Mouse (Mus musculus) liver, embryonic 11.5 days (tissue): Measurements from ENCODE around the gene Brsk2. TPM values are rescaled to one million over a fixed set of nuclear protein-coding genes. Genes with fewer than 3 reads are reported as not detected.
A peak's percentile ranks its signal among the peaks of the same experiment; 100 is the strongest.

Experiments used
- ATAC-seq: fragments of 200-750 bp; cut with Nextera tagmentation; replicated peaks from 2 replicates; pipeline ENCODE4 v1.8.0; 2017; ENCODE audit warnings: moderate number of reproducible peaks, mild to moderate bottlenecking, moderate TSS enrichment, moderate library complexity; ENCODE audit not compliant: low FRiP score
- DNase-seq: peaks from one replicate; pipeline ENCODE4 v3.0.0-alpha.2; 2017; ENCODE audit warnings: low spot score
- H3K27ac ChIP-seq: fragments of 300-500 bp; sonication (generic); 2 replicates; pipeline ENCODE4 v1.5.1; 2014; ENCODE audit warnings: mild to moderate bottlenecking, low read depth, low read length, control low read depth
- H3K27me3 ChIP-seq: fragments of 300-500 bp; sonication (generic); replicated peaks from 2 replicates; pipeline ENCODE4 v1.6.1; 2014; ENCODE audit warnings: low read length, mixed read lengths; ENCODE audit not compliant: control insufficient read depth, insufficient read depth
- H3K36me3 ChIP-seq: fragments of 300-500 bp; sonication (generic); 2 replicates; pipeline ENCODE4 v1.6.1; 2014; ENCODE audit warnings: mild to moderate bottlenecking, low read length, moderate library complexity, mixed read lengths; ENCODE audit not compliant: control insufficient read depth, insufficient read depth
- H3K4me1 ChIP-seq: fragments of 300-500 bp; sonication (generic); replicated peaks from 2 replicates; pipeline ENCODE4 v1.6.1; 2014; ENCODE audit warnings: low read length, mixed read lengths; ENCODE audit not compliant: control insufficient read depth, insufficient read depth
- H3K4me2 ChIP-seq: fragments of 300-500 bp; sonication (generic); 2 replicates; pipeline ENCODE4 v1.6.1; 2014; ENCODE audit warnings: mild to moderate bottlenecking, control low read depth, moderate library complexity
- H3K4me3 ChIP-seq: fragments of 300-500 bp; sonication (generic); 2 replicates; pipeline ENCODE4 v1.5.1; 2014; ENCODE audit warnings: low read depth, low read length, control low read depth
- H3K9ac ChIP-seq: fragments of 300-500 bp; sonication (generic); 2 replicates; pipeline ENCODE4 v1.6.1; 2014; ENCODE audit warnings: low read depth, low read length, control low read depth
- H3K9me3 ChIP-seq: fragments of 300-500 bp; sonication (generic); 2 replicates; pipeline ENCODE4 v1.6.1; 2016; ENCODE audit warnings: low read length, inconsistent platforms, mixed read lengths; ENCODE audit not compliant: control insufficient read depth
- WGBS: fragments of 180-500 bp; shearing (Covaris S2); extraction: QIAGEN DNeasy Blood & Tissue Kit; methylation state at CpG from one replicate; pipeline ENCODE4 v1.1.7; 2014; 5-methylcytosine and 5-hydroxymethylcytosine counted together
- polyA plus RNA-seq: library from polyadenylated mRNA; unstranded; fragments of >200 nt; fragmentation: Nextera tagmentation; extraction: Ambion mirVana; gene quantifications from 2 replicates; pipeline ENCODE4 v1.2.1, GENCODE M21; 2014

The Brsk2 gene
- polyA plus RNA-seq, 1 experiment from 2014 or later: 0.34 TPM

DNA sequence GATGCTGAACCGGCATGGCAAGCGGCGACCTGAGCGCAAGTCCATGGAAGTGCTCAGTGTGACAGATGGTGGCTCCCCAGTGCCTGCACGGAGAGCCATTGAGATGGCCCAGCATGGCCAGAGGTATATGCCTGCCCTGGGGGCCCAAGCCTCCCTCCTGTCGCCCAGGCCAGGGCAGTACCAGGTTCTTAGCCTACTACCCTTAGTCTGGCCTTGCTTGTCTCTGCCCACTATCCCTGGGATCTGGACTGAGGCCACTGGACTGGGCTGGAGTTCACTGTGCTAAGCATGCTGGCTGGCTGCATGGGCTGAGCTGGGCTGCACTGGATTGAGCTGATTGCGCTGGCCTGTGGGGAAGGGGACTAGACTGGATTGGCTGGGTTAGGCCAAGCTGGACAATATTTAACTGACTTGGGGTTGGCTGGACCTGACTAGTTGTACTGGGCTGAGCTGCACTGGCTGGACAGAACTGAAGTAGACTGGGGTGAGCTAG lies 38.8 kb downstream of the Brsk2 start:
- no peak overlapping the region for H3K27ac ChIP-seq
- ATAC-seq (0 out of 2 replicates have a peak, but pooled peaks have one; percentile 39), DNase-seq (no peak)
- H3K9me3 ChIP-seq: no peaks in the 10 kb centered on the region
- no peak overlapping the region for H3K9ac ChIP-seq
- WGBS: 78% methylated on average over 7 of the region's 7 CpGs
- no peak overlapping the region for H3K4me3 ChIP-seq
- no peak overlapping the region for H3K4me2 ChIP-seq
- no peaks in the 10 kb centered on the region for H3K27me3 ChIP-seq
- no peaks in the 10 kb centered on the region for H3K36me3 ChIP-seq
- H3K4me1 ChIP-seq: no peaks in the 10 kb centered on the region

DNA sequence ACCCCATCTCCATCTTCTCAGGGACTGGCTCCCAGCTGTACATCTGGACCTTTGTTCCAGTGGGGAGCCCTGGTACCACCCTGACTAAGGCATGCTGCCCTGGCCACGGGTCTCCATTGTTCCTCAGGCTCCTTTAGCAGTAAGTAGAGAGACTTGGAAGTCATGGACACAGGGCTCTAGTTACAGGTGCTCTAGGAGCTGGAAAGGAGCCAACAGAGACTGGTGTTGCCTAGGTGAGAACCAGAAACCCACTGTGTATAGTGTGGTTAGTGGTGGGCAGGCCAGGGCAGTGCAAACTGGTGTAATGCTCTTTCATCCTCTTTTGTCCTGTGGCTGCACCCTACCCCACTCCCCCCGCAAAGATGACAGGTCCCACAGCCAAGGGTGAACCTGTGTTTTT lies 41.6 kb downstream of the Brsk2 start:
- H3K4me1 ChIP-seq: no peaks in the 10 kb centered on the region
- ATAC-seq (no peak), DNase-seq (no peak)
- H3K27ac ChIP-seq: no peak overlapping the region
- H3K36me3 ChIP-seq: no peaks in the 10 kb centered on the region
- no peak overlapping the region for H3K4me2 ChIP-seq
- no peaks in the 10 kb centered on the region for H3K9me3 ChIP-seq
- no peak overlapping the region for H3K4me3 ChIP-seq
- 77% methylated on average over 2 of the region's 2 CpGs for WGBS
- H3K9ac ChIP-seq: no peak overlapping the region
- H3K27me3 ChIP-seq: no peaks in the 10 kb centered on the region

GRCm38 (mm10) chr7:141994121-141994520 lies 44.6 kb downstream of the Brsk2 start:
- Histone ChIP-seq H3K36me3 (no peaks in the 10 kb centered on the region), H3K4me1 (no peaks in the 10 kb centered on the region), H3K4me2 (no peak overlapping the region), H3K4me3 (no peak overlapping the region), H3K27ac (no peak overlapping the region), H3K9me3 (no peaks in the 10 kb centered on the region), H3K9ac (no peak overlapping the region), H3K27me3 (no peaks in the 10 kb centered on the region)
- no peak for ATAC-seq
- DNase-seq: no peak
- WGBS: 75% methylated on average over 4 of the region's 4 CpGs

GRCm38 (mm10) chr7:142000661-142001060 lies 51.1 kb downstream of the Brsk2 start:
- Histone ChIP-seq H3K4me2 (no peak overlapping the region), H3K27me3 (no peaks in the 10 kb centered on the region), H3K9me3 (no peaks in the 10 kb centered on the region), H3K27ac (no peak overlapping the region), H3K4me1 (no peaks in the 10 kb centered on the region), H3K9ac (no peak overlapping the region), H3K36me3 (no peaks in the 10 kb centered on the region), H3K4me3 (no peak overlapping the region)
- no peak for DNase-seq
- 92% methylated on average over 3 of the region's 3 CpGs for WGBS
- no peak for ATAC-seq

DNA sequence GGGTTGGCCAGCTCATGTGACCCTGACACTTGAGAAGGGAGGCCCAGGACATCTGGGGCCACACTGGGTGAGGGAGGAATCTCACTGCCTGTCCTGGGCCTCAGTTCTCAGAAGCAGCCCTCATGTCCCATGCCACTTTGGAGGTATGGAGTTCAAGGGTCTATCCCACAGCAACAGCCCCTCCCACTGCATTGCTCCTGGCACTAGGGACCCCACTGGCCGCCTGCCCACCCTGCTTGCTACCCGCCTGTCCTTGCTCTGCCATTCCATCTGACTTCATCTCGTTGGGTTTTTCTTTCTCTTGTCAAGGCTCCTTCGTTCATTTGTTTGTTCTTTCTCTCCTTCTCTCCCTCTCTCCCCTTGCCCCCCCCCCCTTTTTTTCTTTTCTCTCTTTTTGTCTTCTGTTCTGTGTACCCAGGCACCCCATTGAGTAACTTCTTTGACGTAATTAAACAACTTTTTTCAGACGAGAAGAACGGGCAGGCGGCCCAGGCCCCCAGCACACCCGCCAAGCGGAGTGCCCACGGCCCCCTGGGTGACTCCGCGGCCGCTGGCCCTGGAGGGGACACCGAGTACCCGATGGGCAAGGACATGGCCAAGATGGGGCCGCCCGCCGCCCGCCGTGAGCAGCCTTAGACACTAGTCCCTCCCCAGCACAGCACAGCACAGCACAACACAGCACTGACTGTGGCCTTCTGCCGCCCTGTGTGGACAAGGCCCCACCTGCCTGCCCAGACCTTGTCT lies 52.2 kb downstream of the Brsk2 start:
- H3K36me3 ChIP-seq: no peaks in the 10 kb centered on the region
- no peaks in the 10 kb centered on the region for H3K9me3 ChIP-seq
- no peaks in the 10 kb centered on the region for H3K27me3 ChIP-seq
- DNase-seq: no peak
- 89% methylated on average over 21 of the region's 22 CpGs for WGBS
- no peak overlapping the region for H3K4me3 ChIP-seq
- H3K9ac ChIP-seq: no peak overlapping the region
- H3K4me2 ChIP-seq: no peak overlapping the region
- no peaks in the 10 kb centered on the region for H3K4me1 ChIP-seq
- H3K27ac ChIP-seq: no peak overlapping the region
- ATAC-seq: no peak

GRCm38 (mm10) chr7:142016562-142016961 lies 67.0 kb downstream of the Brsk2 start:
- H3K27me3 ChIP-seq: no peaks in the 10 kb centered on the region
- H3K4me2 ChIP-seq: no peak overlapping the region
- no peak overlapping the region for H3K4me3 ChIP-seq
- H3K36me3 ChIP-seq: peaks cover 7% of the 10 kb centered on the region; the same call in 1 of the 2 replicates
- no peak overlapping the region for H3K9ac ChIP-seq
- no peaks in the 10 kb centered on the region for H3K9me3 ChIP-seq
- H3K27ac ChIP-seq: no peak overlapping the region
- 61% methylated on average over 1 of the region's 1 CpGs for WGBS
- peaks cover 9% of the 10 kb centered on the region for H3K4me1 ChIP-seq
- no peak for ATAC-seq
- DNase-seq: no peak

- ATAC-seq (peak; percentile 67; the same call in 1 of the 2 replicates), DNase-seq (no peak)
- Histone ChIP-seq H3K4me2 (no peak overlapping the region), H3K4me1 (peaks cover 9% of the 10 kb centered on the region), H3K4me3 (no peak overlapping the region), H3K9ac (no peak overlapping the region), H3K36me3 (no peaks in the 10 kb centered on the region; the same call in 1 of the 2 replicates), H3K27me3 (no peaks in the 10 kb centered on the region), H3K9me3 (no peaks in the 10 kb centered on the region), H3K27ac (no peak overlapping the region)
- 49% methylated on average over 2 of the region's 2 CpGs for WGBS
Measured at GRCm38 (mm10) chr7:142019699-142020098, 70.1 kb downstream of the Brsk2 start.

DNA sequence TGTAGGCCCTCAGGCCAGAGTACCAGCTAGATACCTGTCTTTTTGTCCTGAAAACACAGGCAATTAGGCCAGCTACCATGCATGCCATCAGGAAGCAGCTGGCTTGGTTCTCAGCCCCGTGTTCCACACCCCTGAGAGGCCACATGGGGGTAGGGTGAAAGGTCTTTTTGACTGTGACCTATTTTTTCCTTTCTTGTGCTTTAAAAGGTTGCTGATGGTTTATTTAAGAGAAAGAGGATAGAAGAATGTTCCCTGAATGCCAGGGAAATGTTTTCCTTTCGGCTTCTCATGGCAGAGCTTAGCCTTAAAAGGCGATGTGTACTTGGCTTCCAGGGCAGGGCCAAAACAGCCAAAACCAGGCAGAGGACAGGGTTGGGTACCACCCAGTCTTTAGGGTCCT lies 71.3 kb downstream of the Brsk2 start:
- H3K9ac ChIP-seq: no peak overlapping the region
- H3K36me3 ChIP-seq: no peaks in the 10 kb centered on the region; the same call in 1 of the 2 replicates
- H3K9me3 ChIP-seq: no peaks in the 10 kb centered on the region
- ATAC-seq (no peak), DNase-seq (no peak)
- 77% methylated on average over 3 of the region's 3 CpGs for WGBS
- H3K4me1 ChIP-seq: peaks cover 9% of the 10 kb centered on the region
- no peaks in the 10 kb centered on the region for H3K27me3 ChIP-seq
- no peak overlapping the region for H3K27ac ChIP-seq
- no peak overlapping the region for H3K4me3 ChIP-seq
- no peak overlapping the region for H3K4me2 ChIP-seq

GRCm38 (mm10) chr7:142025196-142025595 lies 75.6 kb downstream of the Brsk2 start:
- Histone ChIP-seq H3K36me3 (no peaks in the 10 kb centered on the region), H3K27ac (no peak overlapping the region), H3K4me3 (no peak overlapping the region), H3K9me3 (no peaks in the 10 kb centered on the region), H3K27me3 (no peaks in the 10 kb centered on the region), H3K9ac (no peak overlapping the region), H3K4me1 (no peaks in the 10 kb centered on the region; the same call in none of the 2 replicates), H3K4me2 (no peak overlapping the region)
- no peak for ATAC-seq
- no peak for DNase-seq
- 76% methylated on average over 2 of the region's 2 CpGs for WGBS
